Mouse (Mus musculus): ENCODE data around the gene Gabrp. TPM values are rescaled to one million over a fixed set of nuclear protein-coding genes. Genes with fewer than 3 reads are reported as not detected.

The Gabrp gene
- polyA plus RNA-seq, 1 experiment from 2014 or later: 4.5 TPM

DNA sequence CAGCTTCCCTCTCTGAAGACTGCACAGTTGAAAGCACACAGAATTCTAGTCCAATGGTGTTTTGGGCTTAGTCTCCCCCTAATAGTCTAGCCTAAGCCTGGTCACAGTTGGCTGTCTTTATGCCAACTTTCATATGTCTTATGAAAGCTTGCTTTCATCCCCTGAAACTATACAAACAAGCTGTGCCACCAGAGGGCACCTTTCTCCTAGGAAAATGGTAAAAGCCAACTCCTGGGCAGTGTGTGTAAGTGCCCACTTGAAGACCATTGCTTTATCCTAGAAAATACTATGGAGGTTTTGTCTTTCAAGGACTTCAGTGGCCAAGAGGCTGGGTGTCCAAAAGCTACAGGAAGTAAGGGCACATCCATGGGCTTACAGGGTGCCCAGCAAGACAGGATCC, 8.3 kb downstream of the Gabrp start:
- no peaks in the 10 kb centered on the region for H3K4me1 ChIP-seq (replicated peaks)
- no peak overlapping the region for H3K27ac ChIP-seq (ENCODE audit: poor library complexity, severe bottlenecking)

DNA sequence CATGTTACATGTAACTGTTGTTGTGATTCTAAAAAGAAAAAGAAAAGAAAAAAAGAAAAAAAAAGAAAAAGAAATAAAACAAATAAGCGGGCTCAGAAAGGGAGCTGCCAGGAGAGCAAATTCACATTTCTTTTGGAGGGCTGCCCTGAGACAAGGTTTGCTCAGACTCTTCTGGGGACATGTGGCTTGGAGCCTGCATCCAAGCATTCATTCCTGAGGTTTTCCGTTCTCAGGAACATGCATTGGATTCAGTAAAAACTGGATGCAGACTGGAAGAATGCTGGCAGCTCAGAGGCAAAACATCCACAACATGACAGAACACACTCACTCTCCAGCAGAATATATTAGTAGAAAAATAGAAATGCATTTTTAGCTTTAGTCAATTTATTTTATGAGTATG, 14.8 kb downstream of the Gabrp start:
- no peak overlapping the region for H3K27ac ChIP-seq (ENCODE audit: poor library complexity, severe bottlenecking)
- no peaks in the 10 kb centered on the region for H3K4me1 ChIP-seq (replicated peaks)
- no peaks in the 10 kb centered on the region for H3K36me3 ChIP-seq
- no peak overlapping the region for H3K4me2 ChIP-seq
- ATAC-seq (ENCODE audit: insufficient number of reproducible peaks, low FRiP score): no peak
- peaks cover 11% of the 10 kb centered on the region; the same call in 1 of the 2 replicates for H3K9me3 ChIP-seq (replicated peaks)
- H3K27me3 ChIP-seq (replicated peaks): no peaks in the 10 kb centered on the region
- no peak overlapping the region for H3K4me3 ChIP-seq
- H3K9ac ChIP-seq: no peak overlapping the region
- WGBS: 79% methylated on average over 2 of the region's 2 CpGs

More for the DNA sequence above, 8.3 kb downstream of the Gabrp start:
- no peaks in the 10 kb centered on the region for H3K9me3 ChIP-seq (replicated peaks)
- no peaks in the 10 kb centered on the region for H3K36me3 ChIP-seq
- no peak for ATAC-seq (ENCODE audit: insufficient number of reproducible peaks, low FRiP score)
- no peak overlapping the region for H3K9ac ChIP-seq
- no peak overlapping the region for H3K4me3 ChIP-seq
- no peak overlapping the region for H3K4me2 ChIP-seq
- H3K27me3 ChIP-seq (replicated peaks): no peaks in the 10 kb centered on the region

DNA sequence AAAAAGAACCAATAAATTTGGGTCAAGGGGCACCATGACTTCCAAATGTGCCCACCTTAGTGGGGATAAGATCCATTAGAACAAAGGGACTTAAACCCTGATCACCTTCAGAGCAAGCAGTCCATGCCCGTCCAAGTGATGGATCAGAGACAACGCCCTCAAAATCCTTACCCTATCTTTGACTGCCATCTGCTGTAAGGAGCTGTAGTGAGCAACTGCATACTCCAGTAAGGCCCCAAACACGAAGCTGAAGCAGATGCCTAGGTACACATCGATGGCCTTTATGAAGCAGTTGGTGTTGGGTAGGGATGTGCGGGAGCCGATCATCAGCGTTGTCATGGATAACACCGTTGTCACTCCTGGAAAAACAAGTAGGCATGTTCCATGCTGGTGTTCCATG, 24.6 kb downstream of the Gabrp start:
- no peak for ATAC-seq (ENCODE audit: insufficient number of reproducible peaks, low FRiP score)
- Histone ChIP-seq H3K9ac (no peak overlapping the region), H3K4me3 (no peak overlapping the region), H3K27ac (ENCODE audit: poor library complexity, severe bottlenecking) (no peak overlapping the region), H3K27me3 (replicated peaks) (0 out of 2 replicates have a peak, but pooled peaks cover 2% of the 10 kb centered on the region), H3K4me2 (no peak overlapping the region), H3K36me3 (no peaks in the 10 kb centered on the region), H3K4me1 (replicated peaks) (peaks cover 4% of the 10 kb centered on the region), H3K9me3 (replicated peaks) (no peaks in the 10 kb centered on the region)
- 78% methylated on average over 8 of the region's 8 CpGs for WGBS

DNA sequence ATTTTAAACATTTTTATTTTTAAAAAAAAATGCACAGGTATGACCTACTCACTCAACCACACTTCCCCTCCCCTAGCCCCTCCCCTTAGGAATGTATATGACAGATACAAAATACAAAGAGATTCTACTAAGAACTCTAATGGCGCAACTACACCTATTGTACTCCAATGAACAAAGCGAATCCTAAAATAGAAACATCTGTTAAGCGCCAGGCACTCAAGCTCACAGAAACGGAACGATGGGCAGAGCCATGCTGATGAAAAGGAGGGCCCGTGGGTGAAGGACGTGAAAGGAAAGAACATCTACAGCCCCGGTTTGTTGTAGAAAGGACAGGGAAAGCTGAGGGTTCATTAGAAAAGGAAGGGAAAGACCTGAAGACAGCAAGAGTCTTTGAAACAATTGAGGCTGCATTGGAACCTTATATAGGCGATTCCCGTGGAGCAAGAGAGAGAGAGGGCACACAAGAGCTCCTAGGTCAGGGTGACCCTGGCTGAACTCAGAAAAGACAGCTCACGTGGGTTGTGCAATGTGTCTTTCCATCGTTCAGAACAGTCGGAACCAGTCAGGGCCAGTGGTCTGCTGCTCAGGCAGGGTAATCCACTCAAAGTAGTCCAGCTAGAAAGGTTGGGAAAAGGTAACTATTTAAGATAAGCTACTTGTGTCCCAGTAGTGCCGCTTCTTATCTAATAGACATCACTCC, 27.7 kb downstream of the Gabrp start:
- Histone ChIP-seq H3K36me3 (no peaks in the 10 kb centered on the region), H3K4me3 (no peak overlapping the region), H3K9me3 (replicated peaks) (no peaks in the 10 kb centered on the region), H3K4me2 (peak overlapping the region; percentile 46), H3K9ac (no peak overlapping the region), H3K27me3 (replicated peaks) (no peaks in the 10 kb centered on the region), H3K27ac (ENCODE audit: poor library complexity, severe bottlenecking) (no peak overlapping the region), H3K4me1 (replicated peaks) (peaks cover 4% of the 10 kb centered on the region)
- no peak for ATAC-seq (ENCODE audit: insufficient number of reproducible peaks, low FRiP score)
- 49% methylated on average over 14 of the region's 14 CpGs for WGBS

DNA sequence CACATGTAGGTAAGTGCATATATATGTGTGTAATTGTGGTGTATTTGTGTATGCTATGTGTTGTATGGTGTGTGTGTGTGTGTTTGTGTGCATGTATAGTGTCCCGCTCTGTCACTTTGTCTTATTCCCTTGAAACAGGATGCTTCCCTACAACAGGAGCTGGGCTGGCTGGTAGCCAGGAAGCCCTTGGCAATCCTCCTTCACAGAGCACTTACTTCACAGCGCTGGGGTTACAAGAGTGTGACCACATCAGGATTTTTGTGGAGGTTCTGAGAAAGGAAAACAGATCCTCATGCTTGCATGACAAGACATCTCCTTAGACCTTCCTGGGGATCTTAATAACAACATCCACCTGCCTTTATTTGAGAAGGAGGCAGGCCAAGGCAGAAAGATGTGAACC, 31.4 kb downstream of the Gabrp start:
- H3K4me1 ChIP-seq (replicated peaks): peaks cover 4% of the 10 kb centered on the region
- no peak overlapping the region for H3K27ac ChIP-seq (ENCODE audit: poor library complexity, severe bottlenecking)
- no peak overlapping the region for H3K4me2 ChIP-seq
- 64% methylated on average over 2 of the region's 2 CpGs for WGBS
- no peak overlapping the region for H3K9ac ChIP-seq
- H3K36me3 ChIP-seq: no peaks in the 10 kb centered on the region
- H3K4me3 ChIP-seq: no peak overlapping the region
- ATAC-seq (ENCODE audit: insufficient number of reproducible peaks, low FRiP score): no peak
- H3K27me3 ChIP-seq (replicated peaks): no peaks in the 10 kb centered on the region
- no peaks in the 10 kb centered on the region for H3K9me3 ChIP-seq (replicated peaks)

DNA sequence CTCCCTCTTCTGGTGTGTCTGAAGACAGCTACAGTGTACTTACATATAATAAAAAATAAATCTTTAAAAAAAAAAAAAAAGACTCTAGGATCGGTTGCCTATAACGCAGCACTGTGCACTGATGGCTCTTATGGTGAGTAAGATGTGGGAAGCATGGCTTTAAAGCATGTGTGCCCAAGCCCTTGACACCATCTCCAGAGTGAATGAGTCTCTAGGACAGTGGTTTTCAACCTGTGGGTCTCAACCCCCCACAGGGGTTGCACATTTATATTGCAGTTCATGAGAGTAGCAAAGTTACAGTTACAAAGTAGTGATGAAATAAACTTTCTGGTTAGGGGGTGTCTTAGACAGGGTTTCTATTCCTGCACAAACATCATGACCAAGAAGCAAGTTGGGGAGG, 33.8 kb downstream of the Gabrp start:
- no peaks in the 10 kb centered on the region for H3K27me3 ChIP-seq (replicated peaks)
- no peak for ATAC-seq (ENCODE audit: insufficient number of reproducible peaks, low FRiP score)
- no peak overlapping the region for H3K9ac ChIP-seq
- H3K36me3 ChIP-seq: no peaks in the 10 kb centered on the region
- H3K9me3 ChIP-seq (replicated peaks): no peaks in the 10 kb centered on the region
- H3K4me1 ChIP-seq (replicated peaks): no peaks in the 10 kb centered on the region
- no peak overlapping the region for H3K4me2 ChIP-seq
- H3K27ac ChIP-seq (ENCODE audit: poor library complexity, severe bottlenecking): no peak overlapping the region
- H3K4me3 ChIP-seq: no peak overlapping the region
- WGBS: 83% methylated on average over 2 of the region's 2 CpGs

DNA sequence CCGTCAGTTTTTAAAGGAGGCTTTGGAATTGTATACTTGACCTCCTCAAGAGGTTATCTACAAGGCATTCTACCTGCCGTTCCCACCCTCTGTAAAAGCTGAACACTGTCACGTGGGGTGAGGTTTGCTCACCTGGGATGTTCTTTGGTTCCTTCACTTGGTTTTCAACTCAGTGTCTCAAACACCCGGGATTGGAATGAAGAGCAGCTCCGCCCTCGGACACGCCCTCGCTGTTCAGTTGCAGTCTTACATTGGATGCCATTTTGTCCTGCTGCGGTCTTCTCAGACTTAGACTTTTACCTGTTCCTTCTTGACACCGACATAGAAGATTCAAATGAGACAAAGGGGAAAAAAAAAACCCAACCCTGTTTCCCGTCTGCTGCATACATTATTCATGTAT, 34.6 kb downstream of the Gabrp start:
- Histone ChIP-seq H3K4me3 (no peak overlapping the region), H3K4me1 (replicated peaks) (no peaks in the 10 kb centered on the region), H3K27ac (ENCODE audit: poor library complexity, severe bottlenecking) (no peak overlapping the region), H3K9ac (no peak overlapping the region), H3K9me3 (replicated peaks) (no peaks in the 10 kb centered on the region), H3K4me2 (no peak overlapping the region), H3K27me3 (replicated peaks) (no peaks in the 10 kb centered on the region), H3K36me3 (no peaks in the 10 kb centered on the region)
- 59% methylated on average over 10 of the region's 11 CpGs for WGBS
- ATAC-seq (ENCODE audit: insufficient number of reproducible peaks, low FRiP score): no peak

DNA sequence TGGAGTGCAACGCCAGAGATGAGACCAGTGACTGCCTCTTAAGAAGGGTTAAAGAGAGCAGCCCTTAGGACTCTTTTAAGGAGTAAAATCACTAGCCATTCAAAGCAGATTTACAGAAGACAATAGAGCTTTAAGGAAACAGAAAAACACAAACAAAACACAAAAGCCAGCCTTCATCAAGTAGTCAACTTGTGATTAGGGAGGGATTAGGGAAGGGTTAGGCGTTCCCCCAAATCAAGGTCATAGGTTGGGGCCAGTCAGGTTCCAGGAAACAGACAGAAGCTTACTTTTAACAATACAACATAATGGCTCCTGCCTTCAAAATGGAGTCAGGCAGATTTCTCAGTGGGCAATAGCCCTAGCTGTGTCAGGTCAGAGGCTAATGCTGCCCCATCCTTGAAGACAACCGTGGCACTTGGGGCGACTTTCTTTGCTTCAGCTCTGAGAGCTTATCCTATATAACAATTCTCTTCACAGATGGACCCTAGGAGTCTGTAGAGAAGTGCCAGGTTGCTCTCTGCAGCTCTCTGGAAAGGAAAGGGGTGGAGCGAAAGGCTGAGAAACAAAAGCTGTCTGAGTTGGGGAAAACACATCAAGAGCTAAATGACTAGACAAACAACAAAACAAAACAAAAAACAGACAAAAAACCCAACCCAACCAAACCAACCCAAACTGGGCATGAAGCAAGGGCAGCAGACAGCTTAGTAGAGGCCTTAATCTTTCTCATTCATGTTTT, 41.2 kb downstream of the Gabrp start:
- H3K4me2 ChIP-seq: no peak overlapping the region
- H3K9me3 ChIP-seq (replicated peaks): no peaks in the 10 kb centered on the region
- H3K4me3 ChIP-seq: no peak overlapping the region
- 68% methylated on average over 5 of the region's 5 CpGs for WGBS
- no peak for ATAC-seq (ENCODE audit: insufficient number of reproducible peaks, low FRiP score)
- H3K27ac ChIP-seq (ENCODE audit: poor library complexity, severe bottlenecking): no peak overlapping the region
- H3K9ac ChIP-seq: no peak overlapping the region
- no peaks in the 10 kb centered on the region for H3K36me3 ChIP-seq
- no peaks in the 10 kb centered on the region for H3K4me1 ChIP-seq (replicated peaks)
- no peaks in the 10 kb centered on the region for H3K27me3 ChIP-seq (replicated peaks)

DNA sequence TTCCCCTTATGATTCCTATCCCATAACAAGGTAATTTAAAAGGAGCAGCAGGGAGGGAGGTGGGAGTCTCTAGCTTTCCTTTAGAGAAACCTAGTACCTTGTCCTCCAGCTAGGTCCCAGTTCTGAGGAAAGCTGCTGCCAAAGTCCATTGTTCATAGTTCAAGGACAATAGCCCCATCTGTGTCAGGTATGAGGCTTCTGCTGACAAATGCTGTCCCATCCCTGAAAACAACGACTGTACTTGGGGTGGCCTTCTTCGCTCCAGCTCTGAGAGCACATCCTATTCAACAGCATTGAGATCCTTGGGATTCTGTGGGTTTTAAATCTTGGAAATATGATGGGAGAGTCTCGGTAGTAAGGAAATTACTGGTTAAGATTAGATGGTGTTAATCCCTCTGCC, 42.1 kb downstream of the Gabrp start:
- ATAC-seq (ENCODE audit: insufficient number of reproducible peaks, low FRiP score): no peak
- no peak overlapping the region for H3K4me3 ChIP-seq
- H3K36me3 ChIP-seq: no peaks in the 10 kb centered on the region
- H3K9me3 ChIP-seq (replicated peaks): no peaks in the 10 kb centered on the region
- H3K27ac ChIP-seq (ENCODE audit: poor library complexity, severe bottlenecking): no peak overlapping the region
- no peak overlapping the region for H3K4me2 ChIP-seq
- no peaks in the 10 kb centered on the region for H3K4me1 ChIP-seq (replicated peaks)
- WGBS: 83% methylated on average over 3 of the region's 3 CpGs
- H3K9ac ChIP-seq: no peak overlapping the region
- H3K27me3 ChIP-seq (replicated peaks): no peaks in the 10 kb centered on the region

DNA sequence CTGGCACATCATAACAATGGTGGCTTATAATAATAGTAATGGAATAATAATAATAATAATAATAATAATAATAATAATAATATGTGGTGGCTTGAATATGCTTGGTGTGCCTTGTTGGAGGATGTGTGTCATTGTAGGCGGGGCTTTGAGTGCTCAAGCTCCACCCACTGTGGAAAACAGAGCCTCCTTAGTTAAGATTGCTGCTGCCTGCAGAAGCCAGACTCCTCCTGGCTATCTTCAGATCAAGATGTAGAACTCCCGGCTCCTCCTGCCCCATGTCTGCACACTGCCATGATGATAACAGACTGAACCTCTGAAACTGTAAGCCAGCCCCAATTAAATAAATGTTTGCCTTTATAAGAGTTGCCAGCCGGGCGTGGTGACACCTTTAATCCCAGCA, 44.2 kb downstream of the Gabrp start:
- Histone ChIP-seq H3K4me1 (replicated peaks) (no peaks in the 10 kb centered on the region), H3K9me3 (replicated peaks) (no peaks in the 10 kb centered on the region), H3K27ac (ENCODE audit: poor library complexity, severe bottlenecking) (no peak overlapping the region), H3K36me3 (no peaks in the 10 kb centered on the region), H3K4me2 (no peak overlapping the region), H3K4me3 (no peak overlapping the region), H3K27me3 (replicated peaks) (no peaks in the 10 kb centered on the region), H3K9ac (no peak overlapping the region)
- ATAC-seq (ENCODE audit: insufficient number of reproducible peaks, low FRiP score): no peak
- WGBS: 73% methylated on average over 4 of the region's 4 CpGs

DNA sequence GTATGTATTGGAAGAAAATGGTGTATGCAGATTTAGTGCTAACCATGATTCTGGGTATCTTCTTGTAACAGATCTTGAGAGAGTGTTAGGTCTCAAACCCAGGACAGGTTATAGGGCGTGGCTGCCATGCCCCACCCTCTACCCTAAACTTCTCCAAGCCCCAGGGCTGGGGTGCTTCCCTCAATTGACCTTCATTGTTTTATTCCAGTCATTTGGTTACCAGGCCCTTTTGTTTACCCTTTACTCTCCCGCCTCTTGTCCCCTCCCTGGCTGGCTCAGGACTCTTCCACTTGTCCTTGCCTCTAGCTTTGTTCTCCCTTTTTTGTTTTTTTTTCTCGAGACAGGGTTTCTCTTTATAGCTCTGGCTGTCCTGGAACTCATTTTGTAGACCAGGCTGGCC, 45.2 kb downstream of the Gabrp start:
- Histone ChIP-seq H3K9me3 (replicated peaks) (no peaks in the 10 kb centered on the region), H3K4me3 (no peak overlapping the region), H3K27ac (ENCODE audit: poor library complexity, severe bottlenecking) (no peak overlapping the region), H3K4me2 (no peak overlapping the region), H3K4me1 (replicated peaks) (no peaks in the 10 kb centered on the region), H3K9ac (no peak overlapping the region), H3K27me3 (replicated peaks) (no peaks in the 10 kb centered on the region), H3K36me3 (no peaks in the 10 kb centered on the region)
- ATAC-seq (ENCODE audit: insufficient number of reproducible peaks, low FRiP score): no peak
- 69% methylated on average over 3 of the region's 3 CpGs for WGBS

DNA sequence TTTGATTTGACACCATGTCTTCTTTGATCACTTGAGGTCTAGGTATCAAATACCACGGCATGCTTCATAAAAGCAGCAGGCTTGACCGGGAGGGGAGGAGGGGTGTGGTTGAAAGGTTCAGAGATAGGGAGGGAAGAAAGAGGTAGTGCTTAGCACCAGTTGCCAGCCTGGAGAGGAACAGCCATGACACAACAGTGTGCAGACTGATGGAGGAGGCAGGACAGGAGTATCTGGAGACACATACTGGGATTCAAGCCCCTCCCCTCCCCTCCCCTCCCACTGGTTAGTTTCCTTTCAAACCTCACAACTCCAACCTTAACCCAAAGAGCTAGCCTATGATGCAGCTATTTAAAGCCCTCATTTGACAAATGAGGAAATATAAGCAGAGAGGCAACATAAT, 49.2 kb downstream of the Gabrp start:
- 49% methylated on average over 2 of the region's 2 CpGs for WGBS

More for the DNA sequence above, 49.2 kb downstream of the Gabrp start:
- Histone ChIP-seq H3K27ac (ENCODE audit: poor library complexity, severe bottlenecking) (no peak overlapping the region), H3K27me3 (replicated peaks) (no peaks in the 10 kb centered on the region), H3K36me3 (no peaks in the 10 kb centered on the region), H3K4me1 (replicated peaks) (no peaks in the 10 kb centered on the region), H3K4me3 (no peak overlapping the region), H3K9me3 (replicated peaks) (no peaks in the 10 kb centered on the region), H3K4me2 (no peak overlapping the region), H3K9ac (no peak overlapping the region)
- ATAC-seq (ENCODE audit: insufficient number of reproducible peaks, low FRiP score): no peak

Data from heart, embryonic 12.5 days (tissue).